Mouse (Mus musculus) embryonic facial prominence, embryonic 10.5 days (tissue): ENCODE results near the gene Tmem41a. TPM values are rescaled to one million over a fixed set of nuclear protein-coding genes. Genes with fewer than 3 reads are reported as not detected.
"Not testable (repeated sequence)": the region's sequence is repeated elsewhere in the genome, so short reads cannot be mapped to it uniquely, and the experiment has no call there.

Experiments
- DNase-seq: peaks from one replicate; pipeline ENCODE4 v3.0.0-alpha.2; 2017; ENCODE audit warnings: low spot score
- H3K27ac ChIP-seq: fragments of 300-500 bp; sonication (generic); replicated peaks from 2 replicates; pipeline ENCODE4 v1.5.1; 2016; ENCODE audit warnings: mild to moderate bottlenecking
- H3K27me3 ChIP-seq: fragments of 300-500 bp; sonication (generic); replicated peaks from 2 replicates; pipeline ENCODE4 v1.6.1; 2016; ENCODE audit warnings: low read depth, mild to moderate bottlenecking; ENCODE audit not compliant: poor library complexity, severe bottlenecking
- H3K36me3 ChIP-seq: fragments of 300-500 bp; sonication (generic); replicated peaks from 2 replicates; pipeline ENCODE4 v1.6.1; 2016; ENCODE audit warnings: mild to moderate bottlenecking, moderate library complexity
- H3K4me1 ChIP-seq: fragments of 300-500 bp; sonication (generic); 2 replicates; pipeline ENCODE4 v1.6.1; 2016
- H3K4me3 ChIP-seq: fragments of 300-500 bp; sonication (generic); 2 replicates; pipeline ENCODE4 v1.5.1; 2016; ENCODE audit warnings: mild to moderate bottlenecking, moderate library complexity
- H3K9me3 ChIP-seq: fragments of 300-500 bp; sonication (generic); 2 replicates; pipeline ENCODE4 v1.6.1; 2016; ENCODE audit warnings: mild to moderate bottlenecking
- WGBS: fragments of 180-500 bp; shearing (Covaris S2); methylation state at CpG from one replicate; pipeline ENCODE4 v1.1.7; 2016; 5-methylcytosine and 5-hydroxymethylcytosine counted together
- polyA plus RNA-seq: library from polyadenylated mRNA; unstranded; fragments of >200 nt; fragmentation: Nextera tagmentation; extraction: Ambion mirVana; gene quantifications from 2 replicates; pipeline ENCODE4 v1.2.1, GENCODE M21; 2016

Tmem41a gene
- polyA plus RNA-seq, 1 experiment from 2014 or later = 42.7 TPM

DNA sequence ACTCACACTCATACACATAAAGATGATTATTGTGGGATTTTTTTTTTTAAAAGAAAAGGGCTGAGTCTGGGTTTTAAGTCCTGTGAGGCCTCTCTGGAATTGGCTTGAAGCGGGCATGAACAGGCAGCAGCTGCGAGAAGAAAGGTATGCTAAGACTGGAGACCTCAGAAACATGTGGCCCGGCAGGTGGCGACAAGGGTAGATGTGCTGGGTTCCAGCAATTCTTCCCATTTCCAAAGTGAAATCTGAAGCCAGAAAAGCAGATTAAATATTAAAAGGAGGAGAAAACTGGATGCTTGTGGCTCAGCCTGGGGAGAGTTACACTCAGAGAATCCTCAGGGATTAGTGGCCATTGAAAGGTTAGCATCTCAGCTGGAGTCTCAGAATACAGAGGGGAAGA lies 24.1 kb upstream of the Tmem41a start:
- Histone ChIP-seq H3K36me3 (no peaks in the 10 kb centered on the region), H3K9me3 (no peaks in the 10 kb centered on the region), H3K4me1 (peaks cover 12% of the 10 kb centered on the region), H3K27ac (no peak overlapping the region), H3K4me3 (no peak overlapping the region), H3K27me3 (peaks cover 21% of the 10 kb centered on the region)
- no peak for DNase-seq
- WGBS = 59% methylated on average over 4 of the region's 4 CpGs

DNA sequence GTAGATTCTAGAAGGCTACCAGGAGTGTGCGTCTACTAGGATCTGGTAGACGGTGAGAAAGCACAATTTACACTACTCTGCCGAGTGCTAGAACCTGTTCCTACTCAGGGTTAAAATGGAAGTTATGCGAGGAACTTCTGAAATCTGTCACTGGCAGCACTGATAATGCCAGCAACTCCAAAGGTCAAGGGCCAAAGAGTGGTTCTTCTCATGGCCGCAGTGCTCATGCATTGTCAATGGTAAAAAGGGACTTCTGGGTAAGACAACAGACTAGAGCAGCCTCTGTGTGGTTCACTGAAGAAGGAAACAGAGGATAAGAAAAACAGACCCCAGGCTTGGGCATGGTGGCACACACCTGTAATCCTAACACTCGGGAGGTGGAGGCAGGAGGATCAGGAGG lies 23.2 kb upstream of the Tmem41a start:
- 0 out of 2 replicates have a peak, but pooled peaks cover 4% of the 10 kb centered on the region for H3K4me1 ChIP-seq
- DNase-seq = no peak
- no peaks in the 10 kb centered on the region for H3K9me3 ChIP-seq
- WGBS = 89% methylated on average over 6 of the region's 6 CpGs
- H3K4me3 ChIP-seq = no peak overlapping the region
- no peaks in the 10 kb centered on the region for H3K36me3 ChIP-seq
- H3K27me3 ChIP-seq = peaks cover 12% of the 10 kb centered on the region
- no peak overlapping the region for H3K27ac ChIP-seq

DNA sequence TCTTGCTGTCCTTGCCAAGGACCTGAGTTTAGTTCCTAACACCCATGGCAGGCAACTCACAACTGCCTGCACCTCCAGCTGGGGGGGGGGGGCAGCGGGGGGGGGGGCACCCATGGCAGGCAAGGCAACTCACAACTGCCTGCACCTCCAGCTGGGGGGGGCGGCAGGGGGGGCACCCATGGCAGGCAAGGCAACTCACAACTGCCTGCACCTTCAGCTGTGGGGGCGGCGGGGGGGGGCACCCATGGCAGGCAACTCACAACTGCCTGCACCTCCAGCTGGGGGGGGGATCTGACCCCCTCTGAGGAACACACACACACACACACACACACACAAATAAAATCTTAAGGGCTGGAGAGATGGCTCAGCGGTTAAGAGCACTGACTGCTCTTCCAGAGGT lies 22.5 kb upstream of the Tmem41a start:
- H3K4me3 ChIP-seq = no peak overlapping the region
- no peak for DNase-seq
- WGBS = 79% methylated on average over 5 of the region's 5 CpGs

DNA sequence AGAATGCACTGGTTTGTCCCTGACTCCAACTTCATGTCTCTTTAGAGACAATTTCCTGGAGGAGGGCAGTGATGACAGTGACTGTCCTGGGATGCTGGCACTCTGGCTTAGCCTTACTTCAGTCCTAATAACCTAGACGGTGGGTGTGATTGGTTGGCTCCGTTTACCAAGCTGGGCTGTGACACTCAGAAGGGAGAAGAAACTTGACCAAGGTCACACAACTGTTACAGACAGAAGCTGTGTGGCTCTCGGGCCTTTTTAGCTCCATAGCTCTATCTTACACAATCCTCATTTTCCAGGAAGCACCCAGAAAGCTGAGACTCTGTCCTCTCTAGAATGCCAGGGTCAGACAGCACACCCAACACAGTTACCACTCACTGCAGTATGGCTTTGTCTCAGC lies 18.2 kb upstream of the Tmem41a start:
- no peaks in the 10 kb centered on the region for H3K36me3 ChIP-seq
- WGBS = 82% methylated on average over 3 of the region's 3 CpGs

More for the DNA sequence above, 22.5 kb upstream of the Tmem41a start:
- Histone ChIP-seq H3K9me3 (no peaks in the 10 kb centered on the region), H3K36me3 (no peaks in the 10 kb centered on the region), H3K27me3 (peaks cover 5% of the 10 kb centered on the region; the same call in 1 of the 2 replicates), H3K27ac (no peak overlapping the region), H3K4me1 (0 out of 2 replicates have a peak, but pooled peaks cover 4% of the 10 kb centered on the region)

DNA sequence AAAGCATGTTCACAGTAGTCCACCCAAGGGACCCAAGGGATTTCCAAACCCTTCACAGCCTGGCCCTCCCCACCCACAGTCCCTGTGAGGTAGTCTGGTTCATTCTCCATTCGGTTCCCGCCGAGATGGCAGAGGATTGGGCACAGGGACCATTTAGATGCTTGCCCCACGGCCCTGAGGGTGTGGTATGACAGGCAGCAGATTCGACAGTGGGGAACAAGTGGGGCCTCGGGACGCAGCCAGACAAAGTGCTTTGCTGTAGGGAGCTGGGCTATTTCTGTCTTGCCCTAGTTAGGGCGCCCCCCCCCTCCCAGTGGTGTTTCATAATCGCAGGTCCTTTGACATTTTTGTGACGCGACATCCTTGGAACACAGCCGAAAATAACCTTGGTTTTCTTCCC lies 8.2 kb upstream of the Tmem41a start:
- H3K4me1 ChIP-seq = peaks cover 8% of the 10 kb centered on the region; the same call in 1 of the 2 replicates
- H3K4me3 ChIP-seq = no peak overlapping the region
- H3K36me3 ChIP-seq = no peaks in the 10 kb centered on the region
- no peak for DNase-seq
- no peak overlapping the region for H3K27ac ChIP-seq
- H3K9me3 ChIP-seq = no peaks in the 10 kb centered on the region
- 80% methylated on average over 12 of the region's 12 CpGs for WGBS
- H3K27me3 ChIP-seq = no peaks in the 10 kb centered on the region

More for the DNA sequence above, 18.2 kb upstream of the Tmem41a start:
- no peak overlapping the region for H3K4me3 ChIP-seq
- DNase-seq = no peak
- H3K9me3 ChIP-seq = no peaks in the 10 kb centered on the region
- H3K27ac ChIP-seq = no peak overlapping the region
- no peaks in the 10 kb centered on the region for H3K4me1 ChIP-seq
- H3K27me3 ChIP-seq = no peaks in the 10 kb centered on the region

DNA sequence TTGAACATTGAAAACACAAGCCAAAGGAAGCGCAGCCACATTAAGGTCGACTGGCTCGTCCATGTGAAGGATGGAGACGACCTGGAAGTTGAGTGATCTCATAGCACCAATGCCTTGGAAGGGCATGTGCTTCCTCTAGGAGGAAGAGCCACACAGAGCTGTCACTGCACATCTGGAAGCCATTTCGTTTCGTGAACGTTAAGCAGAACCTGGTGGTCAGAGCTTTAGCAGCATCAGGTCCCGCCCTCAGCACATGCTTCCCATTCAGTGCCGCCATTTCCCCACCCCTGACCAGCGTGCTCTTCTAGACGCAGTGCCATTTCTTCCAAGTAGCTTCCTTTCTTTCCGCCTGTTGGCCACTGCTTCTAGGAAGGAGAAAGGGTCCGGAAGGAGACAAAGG lies 18.9 kb downstream of the Tmem41a start:
- no peaks in the 10 kb centered on the region for H3K9me3 ChIP-seq
- no peaks in the 10 kb centered on the region for H3K27me3 ChIP-seq
- no peak overlapping the region; the same call in 1 of the 2 replicates for H3K27ac ChIP-seq
- WGBS = 67% methylated on average over 13 of the region's 13 CpGs
- H3K4me3 ChIP-seq = no peak overlapping the region
- peak; percentile 53 for DNase-seq
- H3K4me1 ChIP-seq = peaks cover 10% of the 10 kb centered on the region
- H3K36me3 ChIP-seq = peaks cover 63% of the 10 kb centered on the region

DNA sequence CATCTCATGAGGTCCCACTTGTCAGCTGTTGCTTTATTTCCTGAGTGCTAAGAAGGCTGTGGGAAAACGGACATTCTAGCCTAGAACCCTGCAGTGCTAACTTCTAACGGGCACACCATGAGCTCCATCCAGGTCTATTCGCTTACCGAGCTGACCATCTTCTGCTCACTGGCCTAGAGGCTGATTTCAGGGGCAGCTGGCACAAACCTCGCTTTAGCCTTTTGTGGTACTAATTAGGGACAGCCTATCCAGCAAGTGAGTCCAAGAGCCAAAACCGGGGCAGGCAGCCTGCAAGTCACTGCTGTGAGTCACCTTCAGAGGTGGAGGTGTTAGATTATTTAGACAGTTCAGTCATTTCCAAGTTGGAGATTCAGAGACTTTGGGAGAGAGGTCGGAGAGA lies 30.7 kb downstream of the Tmem41a start:
- no peak for DNase-seq
- no peak overlapping the region for H3K27ac ChIP-seq
- WGBS = 73% methylated on average over 7 of the region's 7 CpGs
- no peaks in the 10 kb centered on the region for H3K27me3 ChIP-seq
- no peaks in the 10 kb centered on the region for H3K9me3 ChIP-seq
- H3K36me3 ChIP-seq = peaks cover 38% of the 10 kb centered on the region
- no peak overlapping the region for H3K4me3 ChIP-seq
- H3K4me1 ChIP-seq = no peaks in the 10 kb centered on the region

DNA sequence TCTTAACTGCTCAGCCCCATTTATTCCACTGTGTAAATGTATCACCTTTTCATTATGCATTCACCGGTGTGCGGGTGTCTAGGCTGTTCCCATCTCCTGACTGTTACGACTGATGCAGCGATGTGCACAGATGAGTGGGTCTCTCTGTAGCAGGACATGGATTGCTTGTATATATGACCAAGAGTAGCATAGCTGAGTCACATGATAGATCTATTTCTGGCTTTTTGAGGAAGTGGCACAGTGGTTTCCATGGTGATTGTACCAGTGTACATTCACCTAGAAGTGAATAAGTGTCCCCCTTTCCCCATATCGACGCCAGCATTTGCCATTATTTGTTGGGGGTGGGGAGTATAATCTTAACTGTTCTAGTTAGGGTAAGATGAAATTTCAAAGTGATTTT lies 34.0 kb downstream of the Tmem41a start:
- Histone ChIP-seq H3K27me3 (no peaks in the 10 kb centered on the region), H3K4me3 (no peak overlapping the region), H3K36me3 (peaks cover 50% of the 10 kb centered on the region), H3K9me3 (no peaks in the 10 kb centered on the region), H3K4me1 (peaks cover 6% of the 10 kb centered on the region), H3K27ac (no peak overlapping the region)
- WGBS = 92% methylated on average over 6 of the region's 6 CpGs
- DNase-seq = no peak

DNA sequence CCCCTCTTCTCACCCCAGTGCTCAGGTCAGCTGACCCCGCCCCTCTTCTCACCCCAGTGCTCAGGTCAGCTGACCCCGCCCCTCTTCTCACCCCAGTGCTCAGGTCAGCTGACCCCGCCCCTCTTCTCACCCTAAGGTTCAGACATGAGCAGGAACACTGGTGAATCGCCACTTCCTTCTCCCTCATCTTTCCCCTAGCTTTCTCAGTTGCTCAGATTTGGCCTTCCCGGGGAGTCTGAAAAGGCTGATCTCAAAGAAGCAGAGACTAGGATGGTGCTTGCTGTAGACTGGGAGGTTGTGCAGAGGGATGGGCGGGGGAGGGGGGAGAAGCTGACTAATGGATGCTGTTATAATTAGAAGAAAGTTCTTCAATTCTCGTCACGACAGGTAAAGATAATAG lies 38.4 kb downstream of the Tmem41a start:
- H3K27ac ChIP-seq, H3K27me3 ChIP-seq, H3K4me3 ChIP-seq, H3K9me3 ChIP-seq, DNase-seq: not testable (repeated sequence)
- H3K4me1 ChIP-seq = peaks cover 11% of the 10 kb centered on the region
- WGBS = 24% methylated on average over 7 of the region's 8 CpGs
- H3K36me3 ChIP-seq = peaks cover 49% of the 10 kb centered on the region

DNA sequence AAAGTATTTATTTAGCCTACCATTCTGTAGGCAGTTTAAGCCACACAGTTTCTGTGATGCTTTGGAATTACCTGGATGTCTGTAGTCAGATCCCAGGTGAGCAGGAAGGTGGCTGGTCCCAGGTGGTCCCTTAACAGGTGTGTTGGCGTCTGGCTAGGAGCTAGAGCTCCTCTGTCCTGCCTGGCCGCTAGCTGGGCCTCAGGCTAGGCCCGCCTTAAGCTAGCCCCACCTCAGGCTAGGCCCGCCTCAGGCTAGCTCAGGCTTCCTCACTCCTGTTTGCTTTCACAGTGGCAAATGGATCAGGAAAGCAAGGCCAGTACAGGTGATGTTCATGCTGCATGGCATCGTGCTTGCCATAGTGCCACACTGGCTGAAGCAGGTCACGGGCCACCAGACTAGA lies 40.5 kb downstream of the Tmem41a start:
- H3K4me1 ChIP-seq = peaks cover 11% of the 10 kb centered on the region
- WGBS = 87% methylated on average over 6 of the region's 6 CpGs

DNA sequence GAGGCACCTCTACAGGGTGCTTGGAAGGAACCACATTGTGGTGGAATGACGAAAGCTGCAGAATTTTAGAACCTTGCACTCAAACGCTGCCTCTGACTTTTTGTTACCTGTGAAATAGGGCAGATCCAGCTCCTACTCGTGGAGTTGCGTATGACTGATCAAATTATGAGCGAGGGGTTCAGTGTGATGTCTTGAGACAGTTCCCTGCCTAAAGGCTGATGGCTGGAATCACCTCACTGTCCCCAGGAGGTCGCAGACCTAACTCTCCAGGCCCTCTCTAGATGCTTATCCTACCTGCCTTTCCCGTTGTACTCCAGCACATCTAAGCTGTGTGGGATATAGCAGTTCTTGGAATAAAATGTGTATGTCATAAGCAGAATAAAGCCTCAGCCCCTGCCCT lies 41.4 kb downstream of the Tmem41a start:
- DNase-seq = no peak
- Histone ChIP-seq H3K4me3 (no peak overlapping the region), H3K36me3 (peaks cover 39% of the 10 kb centered on the region), H3K9me3 (no peaks in the 10 kb centered on the region), H3K27ac (no peak overlapping the region), H3K4me1 (peaks cover 11% of the 10 kb centered on the region), H3K27me3 (no peaks in the 10 kb centered on the region)
- 89% methylated on average over 7 of the region's 7 CpGs for WGBS

More for the DNA sequence above, 40.5 kb downstream of the Tmem41a start:
- DNase-seq = no peak
- Histone ChIP-seq H3K4me3 (no peak overlapping the region), H3K36me3 (peaks cover 41% of the 10 kb centered on the region), H3K27me3 (no peaks in the 10 kb centered on the region), H3K27ac (no peak overlapping the region), H3K9me3 (no peaks in the 10 kb centered on the region)

DNA sequence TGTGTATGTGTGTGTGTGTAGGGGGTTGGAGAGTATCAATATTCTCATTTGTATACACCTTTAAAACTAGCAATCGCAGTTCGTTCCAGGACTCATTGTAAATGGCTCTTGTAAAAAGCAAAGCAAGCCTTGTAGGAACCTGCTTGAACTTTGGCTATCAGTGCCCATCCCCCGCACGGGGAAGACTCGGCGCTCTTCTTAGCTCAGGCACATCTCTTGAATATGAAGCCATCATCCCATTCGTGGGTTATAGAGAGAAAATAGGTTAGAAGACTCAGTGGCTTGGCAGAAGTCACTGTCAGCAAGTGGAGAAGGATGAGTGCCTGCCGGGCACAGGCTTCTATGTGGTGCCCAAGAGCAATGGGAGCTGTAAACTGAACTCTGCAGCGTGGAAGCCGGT lies 42.7 kb downstream of the Tmem41a start:
- Histone ChIP-seq H3K9me3 (no peaks in the 10 kb centered on the region), H3K4me1 (peaks cover 11% of the 10 kb centered on the region), H3K27ac (no peak overlapping the region), H3K4me3 (no peak overlapping the region), H3K27me3 (no peaks in the 10 kb centered on the region), H3K36me3 (peaks cover 29% of the 10 kb centered on the region)
- DNase-seq = no peak
- 85% methylated on average over 10 of the region's 10 CpGs for WGBS

DNA sequence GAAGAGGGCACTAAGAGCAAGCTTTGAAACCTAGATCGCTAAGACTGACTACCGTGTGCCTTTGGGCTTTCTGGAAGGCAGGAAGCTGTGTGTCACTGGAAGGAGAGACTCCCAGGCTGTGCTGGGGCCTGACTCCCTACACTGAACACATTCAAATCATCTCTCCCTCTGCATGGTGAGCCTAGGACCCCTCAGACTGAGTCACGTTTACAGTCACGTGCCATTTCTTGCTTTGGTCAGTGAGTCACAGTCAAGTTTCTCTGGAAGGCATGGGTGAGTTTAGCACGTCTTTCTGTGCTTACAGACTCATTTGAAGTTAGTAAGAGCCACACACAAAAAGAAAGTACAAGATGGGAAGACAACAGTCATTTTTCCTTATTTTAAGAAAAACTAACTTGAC lies 46.1 kb downstream of the Tmem41a start:
- Histone ChIP-seq H3K36me3 (peaks cover 20% of the 10 kb centered on the region), H3K27ac (no peak overlapping the region), H3K27me3 (no peaks in the 10 kb centered on the region), H3K9me3 (no peaks in the 10 kb centered on the region), H3K4me1 (no peaks in the 10 kb centered on the region), H3K4me3 (no peak overlapping the region)
- 74% methylated on average over 5 of the region's 5 CpGs for WGBS
- no peak for DNase-seq

DNA sequence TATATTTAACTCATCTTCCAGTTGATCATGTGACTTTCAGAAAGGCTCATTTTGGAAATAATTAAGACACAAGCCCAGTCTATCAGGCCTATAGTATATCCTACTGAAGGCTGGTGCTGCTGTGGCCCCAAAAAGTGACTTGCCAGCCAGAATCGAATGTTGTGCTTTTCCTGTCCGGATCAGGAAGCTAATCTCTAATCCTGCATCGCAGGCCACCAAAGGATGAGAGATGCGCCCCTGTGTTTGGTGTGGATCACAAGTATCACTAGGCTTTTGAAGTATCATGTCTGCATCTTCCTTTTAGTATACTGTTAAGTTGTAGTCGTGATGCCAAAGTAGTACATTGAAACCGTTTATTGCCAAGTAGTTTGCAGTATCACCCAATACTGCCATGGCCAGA lies 53.5 kb downstream of the Tmem41a start:
- H3K36me3 ChIP-seq = peaks cover 15% of the 10 kb centered on the region
- no peak overlapping the region for H3K27ac ChIP-seq
- no peak for DNase-seq
- no peak overlapping the region for H3K4me3 ChIP-seq
- H3K9me3 ChIP-seq = no peaks in the 10 kb centered on the region
- 91% methylated on average over 6 of the region's 6 CpGs for WGBS
- no peaks in the 10 kb centered on the region for H3K27me3 ChIP-seq
- H3K4me1 ChIP-seq = peaks cover 4% of the 10 kb centered on the region; the same call in 1 of the 2 replicates
